Mouse (Mus musculus) bone marrow, adult 2 months (tissue): Measurements from ENCODE around the gene Ubl3.

Source experiments
- CTCF ChIP-seq: fragments of 200-500 bp; IDR thresholded peaks from 2 replicates; pipeline ENCODE4 v1.5.1; 2011; ENCODE audit warnings: low read length, control low read depth; ENCODE audit not compliant: control insufficient read depth, insufficient read depth
- POLR2A ChIP-seq: fragments of 200-500 bp; IDR thresholded peaks from 2 replicates; pipeline ENCODE4 v1.6.1; 2011; ENCODE audit warnings: low read depth, mild to moderate bottlenecking, control low read depth, low read length, borderline replicate concordance; ENCODE audit not compliant: control insufficient read depth

GRCm38 (mm10) chr5:148549307-148549706, 3.3 kb downstream of the Ubl3 start:
- TF ChIP-seq CTCF (no peak), POLR2A (no peak)
